Mouse (Mus musculus) cerebellum, adult 9-11 months (tissue): ENCODE data around the gene Cdkn1a.
"Not testable (repeated sequence)": the region's sequence is repeated elsewhere in the genome, so short reads cannot be mapped to it uniquely, and the experiment has no call there.

ENCODE experiments used
- DNase-seq: peaks from one replicate; pipeline ENCODE4 v3.0.0; 2022

The Cdkn1a gene

DNA sequence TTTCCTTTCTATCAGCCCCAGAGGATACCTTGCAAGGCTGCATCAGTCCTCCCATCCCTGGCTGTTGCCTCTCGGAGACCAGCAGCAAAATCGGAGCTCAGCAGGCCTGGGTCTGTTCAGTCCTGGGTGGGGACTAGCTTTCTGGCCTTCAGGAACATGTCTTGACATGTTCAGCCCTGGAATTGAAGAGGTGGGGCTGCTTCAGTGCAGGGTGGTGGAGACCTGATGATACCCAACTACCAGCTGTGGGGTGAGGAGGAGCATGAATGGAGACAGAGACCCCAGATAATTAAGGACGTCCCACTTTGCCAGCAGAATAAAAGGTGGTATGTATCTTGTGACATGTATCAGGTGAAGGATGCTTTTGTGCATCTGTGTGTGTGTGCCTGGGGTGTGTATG is at the start of gene Cdkn1a:
Gene Cdkn1a (plus strand): TSS at position 201 of the 400 bp plus-strand sequence.
- DNase-seq, result no peak

DNA sequence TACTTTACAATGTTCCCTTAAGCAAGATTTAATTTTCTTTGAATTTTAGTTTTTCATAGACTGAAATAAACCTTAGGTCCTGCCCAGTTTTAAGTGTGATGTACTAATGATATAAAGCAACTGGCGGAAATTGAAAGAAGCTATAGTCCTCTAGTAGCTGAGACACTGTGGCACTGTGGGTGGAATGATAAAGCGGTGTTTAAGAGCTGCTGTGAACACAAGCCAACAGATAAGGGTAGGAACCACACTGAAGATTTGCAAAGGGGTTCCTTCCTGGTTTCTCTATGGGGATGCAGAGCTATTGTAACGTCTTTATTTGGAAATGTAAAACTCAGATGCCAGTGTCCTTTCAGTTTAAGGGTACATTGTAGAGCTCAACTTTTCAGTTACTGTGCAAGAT is 49.1 kb upstream of the Cdkn1a start:
- DNase-seq, result not testable (repeated sequence)

DNA sequence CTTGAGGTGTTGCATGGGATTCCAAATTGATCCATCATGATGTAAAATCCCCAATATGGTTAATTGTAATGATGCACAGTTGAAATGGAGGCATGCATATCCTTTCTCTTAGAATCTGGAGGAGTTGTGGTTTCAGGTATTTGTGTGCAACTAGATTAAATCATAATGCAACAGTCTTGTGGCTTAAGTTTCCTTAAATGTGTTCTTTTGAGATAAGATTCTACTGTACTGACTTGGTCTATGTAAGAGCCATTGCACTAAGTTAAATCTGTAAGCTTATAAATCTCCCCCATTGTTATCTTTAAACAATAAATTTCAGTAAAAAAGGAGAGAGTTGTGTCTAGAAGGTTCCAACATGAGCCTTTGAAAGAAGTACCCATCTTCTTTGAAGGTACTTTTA is 48.2 kb upstream of the Cdkn1a start:
- no peak for DNase-seq

DNA sequence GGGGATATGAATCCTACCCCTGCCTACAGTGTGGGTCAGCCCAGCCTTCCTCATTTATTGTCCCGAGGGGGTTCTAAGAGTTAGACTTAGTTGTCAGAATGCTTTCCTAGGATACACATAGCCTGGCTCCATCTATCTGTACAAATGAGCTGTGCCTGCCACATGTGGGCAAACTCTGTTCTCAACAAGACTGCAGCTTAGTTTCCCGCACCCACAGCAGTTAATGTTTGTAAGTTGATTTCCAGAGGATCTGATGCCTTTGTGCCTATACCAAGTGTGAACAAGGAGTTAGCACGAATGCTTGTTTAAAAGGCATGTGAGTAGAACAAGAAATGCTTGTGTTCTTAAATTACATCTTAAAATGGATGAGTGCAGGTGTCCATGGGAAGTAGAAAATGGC is 47.2 kb upstream of the Cdkn1a start:
- DNase-seq, result no peak

DNA sequence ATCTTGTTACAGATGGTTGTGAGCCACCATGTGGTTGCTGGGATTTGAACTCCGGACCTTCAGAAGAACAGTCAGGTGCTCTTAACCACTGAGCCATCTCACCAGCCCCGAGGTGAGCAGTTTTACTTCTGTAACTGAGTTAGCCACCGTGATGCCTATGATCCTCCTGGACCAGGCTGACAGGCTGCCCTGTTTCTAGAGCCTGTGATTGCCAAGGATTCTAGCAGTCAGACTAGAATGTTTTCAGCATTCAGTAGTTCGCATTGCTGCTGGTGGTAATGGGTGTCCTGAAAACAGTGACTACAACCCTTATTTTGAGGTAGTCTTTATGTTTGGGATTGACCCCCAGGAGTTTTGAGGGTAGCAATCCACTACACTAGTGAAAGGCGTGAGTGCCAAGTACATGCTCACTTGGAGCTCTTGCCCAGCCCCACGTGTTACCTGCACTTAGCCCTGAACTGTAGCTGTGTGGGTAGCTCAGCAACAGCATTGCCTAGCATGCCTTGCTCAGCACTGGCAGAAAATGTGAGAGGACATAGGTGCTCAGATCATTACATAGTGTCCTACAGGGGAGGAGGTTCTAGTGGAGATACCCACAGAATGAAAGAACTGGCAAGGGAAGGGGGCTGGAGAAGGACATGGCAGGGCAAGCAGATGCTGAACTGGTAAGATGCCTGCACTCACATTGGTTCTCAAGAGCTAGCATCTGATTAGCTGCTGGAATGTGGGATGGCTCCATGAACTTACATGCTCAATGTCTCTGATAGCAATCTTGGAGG is 46.4 kb upstream of the Cdkn1a start:
- DNase-seq, result no peak

DNA sequence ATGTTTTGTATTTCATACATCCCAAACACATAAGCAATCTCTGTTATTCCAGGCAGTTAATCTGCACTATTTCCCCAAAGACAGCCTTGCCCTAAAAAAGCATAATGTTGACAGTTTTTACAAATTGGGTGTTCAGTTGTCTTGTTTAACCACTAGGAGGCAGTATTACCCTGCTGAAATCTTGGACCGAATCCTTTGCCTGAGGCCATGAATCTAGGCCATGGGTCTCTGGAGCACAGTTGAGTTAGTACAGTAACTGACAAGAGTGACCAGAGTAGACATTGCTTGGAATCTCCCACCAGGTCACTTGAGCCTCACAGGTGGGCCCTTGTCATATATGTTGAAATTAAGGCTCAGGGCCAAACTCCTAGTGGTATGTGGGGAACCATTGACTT is 45.9 kb upstream of the Cdkn1a start:
- DNase-seq, result no peak

DNA sequence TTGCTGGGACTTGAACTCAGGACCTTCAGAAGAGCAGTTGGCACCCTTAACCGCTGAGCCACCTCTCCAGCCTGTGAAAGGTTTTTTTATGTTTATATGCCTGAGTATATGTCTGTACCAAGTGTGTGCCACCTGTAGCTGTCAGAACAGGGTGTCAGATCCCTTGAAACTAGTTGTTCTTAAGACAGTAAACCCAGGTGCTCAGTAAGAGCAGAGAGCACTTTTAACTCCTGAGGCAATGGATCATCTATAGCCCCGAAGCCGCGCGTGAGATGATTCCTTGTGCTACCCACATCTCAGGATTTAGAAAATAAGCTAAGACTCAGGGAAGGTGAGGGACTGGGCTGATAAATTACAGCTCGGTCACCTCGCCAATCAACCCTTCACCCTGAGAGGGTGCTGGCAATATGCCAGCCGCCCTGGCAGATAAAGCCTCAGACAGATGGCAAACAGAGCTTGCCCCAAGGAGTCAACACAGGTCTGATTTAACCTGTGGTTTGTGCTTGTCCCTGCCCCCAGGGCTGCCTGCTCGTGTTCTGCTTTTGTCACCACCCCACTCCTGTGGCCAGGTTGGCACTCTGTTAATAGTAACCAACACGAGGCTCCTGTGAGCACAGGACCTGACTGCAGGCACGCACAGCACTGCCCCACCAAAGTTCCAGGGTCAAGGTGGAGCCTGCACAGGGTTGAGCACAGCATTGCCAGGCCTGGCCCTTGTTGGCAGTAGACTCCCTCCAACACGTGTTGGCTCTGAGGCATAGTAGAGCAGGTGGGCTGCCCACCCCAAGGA is 44.8 kb upstream of the Cdkn1a start:
- peak; percentile 88 for DNase-seq

DNA sequence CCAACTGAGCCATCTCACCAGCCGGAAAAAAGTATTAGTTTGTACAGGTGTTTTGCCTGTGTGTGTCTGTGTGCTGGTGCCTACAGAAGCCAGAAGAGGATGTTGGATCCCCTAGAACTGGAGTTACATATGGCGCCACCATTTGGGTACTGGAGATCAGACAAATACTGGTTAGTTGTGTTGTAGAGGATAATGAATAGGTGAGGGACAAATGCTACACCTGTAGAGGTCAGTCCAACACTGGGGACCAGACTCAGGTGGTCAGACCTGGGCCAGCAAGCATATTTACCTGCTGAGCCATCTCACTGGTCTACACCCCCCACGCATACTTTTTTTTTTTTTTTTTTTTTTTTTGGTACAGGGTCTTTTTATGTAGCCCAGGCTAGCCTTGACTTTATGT is 43.9 kb upstream of the Cdkn1a start:
- DNase-seq, result no peak

DNA sequence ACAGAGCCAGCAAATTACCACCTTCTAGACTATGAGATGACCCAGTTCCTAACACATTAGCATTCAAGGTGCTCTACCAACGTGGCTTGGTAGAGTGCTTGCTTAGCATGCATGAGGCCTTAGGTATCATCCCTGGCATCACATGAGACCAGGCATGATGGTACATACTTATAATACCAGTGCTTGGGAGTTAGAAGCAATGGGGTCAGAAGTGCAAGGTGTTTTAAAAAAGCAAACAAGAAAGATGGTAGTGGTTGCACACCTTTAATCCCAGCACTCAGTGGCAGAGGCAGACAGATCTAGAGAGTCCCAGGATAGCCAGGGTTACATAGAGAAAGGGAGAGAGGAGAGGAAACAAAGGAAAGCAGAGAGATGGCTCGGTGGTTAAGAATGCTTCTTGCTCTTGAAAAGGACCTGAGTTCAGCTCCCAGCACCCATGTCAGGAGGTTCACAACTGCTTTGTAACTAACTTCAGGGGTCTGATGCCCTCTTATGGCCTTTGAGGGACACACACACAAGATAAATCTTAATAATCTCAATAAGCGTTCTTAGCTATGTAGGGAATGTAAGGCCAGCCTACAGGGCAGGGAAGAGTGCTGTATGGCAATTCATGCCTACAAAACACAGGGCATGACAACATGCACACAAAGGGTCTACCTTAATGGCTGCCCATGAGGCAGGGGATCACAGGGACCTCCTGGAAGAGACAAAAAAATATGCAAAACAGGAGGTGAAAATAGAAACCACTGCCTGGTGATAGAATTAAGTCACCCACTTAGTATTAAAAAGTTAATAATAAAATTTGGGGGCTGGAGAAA is 42.9 kb upstream of the Cdkn1a start:
- DNase-seq, result no peak

DNA sequence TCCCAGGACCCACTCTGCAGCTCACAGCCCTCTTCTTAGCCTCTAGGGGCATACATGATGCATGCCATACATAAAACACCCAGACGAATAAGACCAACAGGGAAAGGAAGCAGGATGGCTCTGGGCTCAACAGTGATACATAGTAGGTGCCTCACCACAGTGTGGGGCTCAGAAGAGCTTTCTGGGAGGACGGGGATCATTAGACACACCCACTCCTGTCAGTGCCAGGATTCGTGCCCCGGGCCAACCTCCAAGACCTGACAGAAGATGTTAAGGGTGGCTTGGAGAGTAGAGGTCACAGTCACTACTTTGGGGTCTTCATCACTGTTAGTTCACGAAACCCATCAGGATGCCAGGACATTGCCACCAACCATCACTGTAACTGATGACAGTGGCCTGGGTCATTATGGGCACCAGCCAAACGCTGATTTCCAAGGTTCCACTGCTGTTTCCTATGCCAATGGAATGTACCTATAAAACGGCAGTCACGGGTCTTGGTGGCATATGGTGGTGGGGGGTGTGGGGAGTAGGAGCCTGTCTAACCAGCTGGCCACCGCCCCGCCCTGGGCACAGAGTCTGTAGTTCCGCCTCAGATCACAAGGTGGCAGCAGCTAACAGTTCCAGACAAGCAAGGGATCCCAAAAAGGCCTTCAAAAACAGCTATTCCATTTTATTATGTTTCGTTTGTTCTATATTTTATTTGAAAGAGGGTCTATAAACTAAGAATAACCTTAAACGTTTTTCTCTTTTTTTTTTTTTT is 41.8 kb upstream of the Cdkn1a start:
- peak; percentile 90 for DNase-seq

DNA sequence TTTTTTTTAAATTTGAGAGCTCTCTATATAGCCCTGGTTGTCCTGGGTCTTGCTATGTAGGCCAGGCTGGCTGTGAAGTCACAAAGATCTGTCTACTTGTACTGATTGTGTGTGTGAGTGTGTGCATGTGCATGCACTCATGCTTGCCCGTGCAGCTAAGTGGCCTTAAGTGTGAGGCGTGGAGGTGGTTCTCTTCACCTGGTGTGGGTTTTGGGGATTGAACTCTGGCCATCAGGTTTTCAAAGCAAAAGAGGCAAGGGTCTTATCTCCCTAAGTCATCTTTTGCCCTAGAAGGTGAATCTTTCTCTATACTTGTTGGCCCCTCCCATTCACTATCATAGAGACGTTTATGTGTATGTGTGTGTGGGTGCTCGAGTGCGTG is 41.3 kb upstream of the Cdkn1a start:
- no peak for DNase-seq

DNA sequence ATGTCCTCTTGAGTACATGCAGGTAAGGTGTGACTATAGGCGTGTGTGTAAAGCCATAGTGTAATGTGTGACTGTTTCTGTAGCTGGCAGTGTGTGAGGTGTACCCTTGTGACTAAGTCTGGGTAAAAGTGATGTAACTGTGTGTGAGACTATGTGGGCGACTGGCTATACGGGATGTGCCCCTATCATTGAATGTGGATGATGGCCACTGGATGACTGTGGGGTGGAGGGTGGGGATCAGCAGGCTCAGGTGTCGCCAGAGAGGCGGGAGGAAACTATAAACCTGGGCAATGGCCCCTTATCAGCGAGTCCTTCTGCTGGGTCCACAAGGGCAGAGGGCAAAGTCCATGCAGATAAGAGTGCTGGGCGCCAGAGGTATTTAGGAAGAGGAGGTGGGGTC is 40.9 kb upstream of the Cdkn1a start:
- no peak for DNase-seq

DNA sequence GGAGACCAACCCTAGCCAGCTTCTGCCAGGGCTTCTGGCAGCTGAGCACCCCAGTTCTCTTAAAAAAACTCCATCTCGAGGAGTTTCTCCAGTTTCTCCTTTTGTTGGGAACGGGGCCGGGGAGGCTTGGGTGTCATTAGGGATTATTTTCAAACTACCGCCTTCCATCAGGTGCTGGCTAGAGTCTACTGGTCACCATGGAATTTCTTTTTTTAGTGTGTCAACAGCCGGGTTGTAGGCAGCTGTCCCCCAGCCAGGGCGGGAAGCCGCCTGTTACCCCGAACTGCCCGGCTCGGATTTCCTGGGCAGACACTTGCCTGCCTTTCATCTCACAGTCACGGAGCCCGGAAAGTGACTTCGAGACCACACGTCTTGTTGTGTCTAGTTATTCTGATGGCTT is 40.0 kb upstream of the Cdkn1a start:
- DNase-seq, result no peak

DNA sequence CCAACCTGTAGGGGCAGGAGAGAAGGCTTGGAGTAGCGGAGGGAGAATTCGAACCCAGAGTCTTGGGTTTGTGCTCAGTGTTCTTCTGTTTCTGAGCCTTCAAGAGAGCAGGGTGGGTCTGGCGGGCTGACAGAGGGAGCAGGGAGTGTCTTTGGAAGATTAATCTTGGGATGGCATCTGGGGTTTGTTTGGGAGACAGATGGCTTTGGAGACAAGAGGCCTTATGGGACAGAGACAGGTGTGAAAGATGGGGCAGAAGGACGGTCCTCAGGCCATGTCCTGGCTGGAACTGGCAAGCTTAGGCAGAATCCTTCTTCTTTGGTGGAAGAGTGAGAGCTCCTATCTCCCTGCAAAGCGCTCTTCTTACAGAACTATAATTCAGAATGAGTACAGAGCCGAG is 37.7 kb upstream of the Cdkn1a start:
- DNase-seq, result peak; percentile 53

DNA sequence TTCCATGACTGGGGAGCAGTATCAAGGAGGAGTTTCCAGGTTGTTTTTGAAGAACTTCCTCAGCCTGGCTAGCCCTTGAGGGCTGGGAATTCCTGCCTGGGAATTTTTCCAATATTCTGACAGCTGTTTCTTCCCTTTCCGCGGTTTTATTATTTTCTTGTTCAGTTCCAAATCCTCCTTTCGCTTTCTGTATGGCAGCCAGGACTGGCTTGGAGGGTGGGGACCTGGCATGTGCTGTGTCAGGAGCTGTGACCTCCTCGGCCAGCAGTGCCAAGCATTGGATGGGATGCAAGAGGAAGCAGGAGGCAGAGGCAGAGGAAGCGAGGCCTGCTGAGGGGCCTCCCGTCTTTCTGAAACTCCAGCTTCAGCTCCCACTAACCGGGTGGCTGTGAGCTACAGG is 36.9 kb upstream of the Cdkn1a start:
- DNase-seq, result no peak

DNA sequence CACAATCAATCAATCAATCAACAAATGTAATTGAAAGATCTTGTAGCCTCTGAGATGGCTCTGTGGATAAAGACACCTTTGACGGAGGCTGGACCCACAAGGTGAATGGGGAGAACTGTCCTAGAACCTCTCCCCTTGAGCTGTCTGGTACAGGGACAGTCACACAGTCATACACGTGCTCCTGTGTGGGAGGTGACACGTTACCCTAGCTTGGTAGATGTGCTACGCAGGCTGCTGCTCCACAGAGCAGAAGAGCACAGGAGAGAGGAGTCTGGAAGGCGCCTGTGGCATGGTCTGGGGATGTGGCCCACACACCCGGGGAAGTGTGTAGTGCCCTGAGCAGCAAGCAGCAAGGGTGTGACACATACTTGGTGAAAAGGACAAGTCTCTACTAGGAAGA is 36.3 kb upstream of the Cdkn1a start:
- DNase-seq, result no peak

DNA sequence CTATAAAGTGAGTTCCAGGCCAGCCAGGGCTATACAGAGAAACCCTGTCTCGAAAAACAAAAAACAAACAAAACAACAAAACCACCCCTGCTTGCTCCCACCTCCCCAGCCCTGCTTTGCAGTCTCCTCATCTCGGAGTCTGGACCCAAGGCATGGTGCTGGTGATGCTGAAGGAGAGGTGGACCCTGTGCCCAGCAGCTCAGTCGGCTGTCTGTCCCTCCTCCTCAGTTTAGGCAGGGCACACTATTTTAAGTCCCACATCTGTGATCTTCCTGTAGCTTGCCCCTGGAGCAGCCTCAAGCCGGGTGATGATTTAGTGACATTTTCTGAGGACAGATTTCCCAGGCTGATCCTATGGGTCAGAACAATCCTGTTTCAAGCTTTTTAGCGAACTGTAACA is 35.2 kb upstream of the Cdkn1a start:
- no peak for DNase-seq

DNA sequence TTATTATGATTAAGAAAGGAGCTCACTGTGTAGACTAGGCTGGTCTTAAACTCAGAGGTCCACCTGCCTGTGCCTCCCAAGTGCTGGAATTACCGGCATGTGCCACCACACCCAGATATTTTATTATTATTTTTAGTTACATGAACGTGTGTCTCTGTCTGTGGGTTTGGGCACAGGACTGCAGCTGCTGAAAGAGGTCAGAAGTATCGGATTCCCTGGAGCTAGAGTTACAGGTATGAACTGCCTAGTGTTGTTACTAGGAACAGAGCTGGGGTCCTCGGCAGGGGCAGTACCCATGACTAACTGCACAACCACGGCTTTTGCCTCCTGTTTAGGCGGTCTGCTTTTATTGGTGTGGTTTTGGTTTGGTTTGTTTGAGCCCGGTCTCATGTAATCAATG is 34.6 kb upstream of the Cdkn1a start:
- no peak for DNase-seq

DNA sequence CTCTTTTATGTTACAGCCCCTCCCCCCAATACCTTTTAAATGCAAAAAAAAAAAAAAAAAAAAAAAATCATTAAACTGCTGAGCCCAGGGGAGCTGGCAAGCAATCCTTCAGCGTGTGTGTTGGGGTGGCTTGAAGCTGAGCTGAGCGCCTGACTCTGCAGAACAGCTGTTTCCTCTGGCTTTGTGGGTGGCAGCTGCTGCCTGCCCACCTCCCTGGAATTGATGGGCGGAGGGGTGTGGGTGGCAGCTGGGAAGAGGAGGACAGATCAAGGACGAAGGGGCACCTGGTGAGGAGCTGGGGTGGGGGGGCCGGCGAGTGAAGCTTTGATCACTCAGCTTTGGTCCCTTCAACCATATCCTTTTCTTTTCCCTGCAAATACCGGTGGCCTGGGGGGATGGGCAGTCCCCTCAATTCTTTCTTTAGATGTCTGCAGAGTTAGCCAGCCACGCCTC is 34.1 kb upstream of the Cdkn1a start:
- DNase-seq, result no peak

DNA sequence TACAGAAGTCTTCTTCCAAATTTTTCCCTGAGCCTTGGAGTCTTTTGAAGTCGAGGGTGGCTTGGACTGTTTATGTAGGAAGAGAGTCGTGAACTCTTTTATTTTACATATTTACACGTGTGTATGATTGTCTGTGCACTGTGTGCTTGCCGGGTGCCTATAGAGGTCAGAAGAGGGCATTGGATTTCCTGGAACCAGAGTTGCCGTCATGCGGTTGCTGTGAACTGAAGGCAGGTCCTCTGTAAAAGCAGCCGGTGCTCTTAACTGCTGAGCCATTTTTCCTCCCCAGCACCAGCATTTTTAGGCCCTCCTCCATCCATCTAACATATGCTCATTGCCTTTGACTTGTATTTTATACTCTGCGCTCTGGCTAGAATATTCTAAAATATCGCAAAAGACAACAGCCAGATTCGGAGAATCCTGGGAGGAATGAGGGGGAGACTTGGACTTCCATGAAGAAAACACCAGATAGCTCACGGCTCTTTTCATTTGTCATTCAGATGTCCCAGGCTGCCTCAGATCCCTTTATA is 33.4 kb upstream of the Cdkn1a start:
- no peak for DNase-seq

DNA sequence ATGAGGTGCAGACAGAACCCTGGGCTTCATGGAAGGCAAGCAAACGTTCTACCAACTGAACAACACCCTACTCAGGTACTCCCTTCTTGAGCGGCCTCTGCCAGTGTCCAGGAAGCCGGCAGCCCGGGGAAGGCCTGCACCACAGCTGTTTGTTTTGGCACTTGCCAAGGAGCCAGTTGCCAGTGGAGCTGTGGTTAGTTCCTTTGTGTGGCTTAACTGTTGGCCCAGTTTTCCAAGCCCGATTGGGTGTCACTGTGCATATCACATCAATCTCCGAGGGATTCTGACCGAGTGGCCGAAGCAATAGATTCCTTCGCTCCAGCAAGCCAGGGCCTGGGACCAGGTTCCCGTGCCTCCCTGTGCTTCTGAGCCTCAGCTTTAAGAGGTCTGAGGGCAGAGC is 32.8 kb upstream of the Cdkn1a start:
- no peak for DNase-seq

DNA sequence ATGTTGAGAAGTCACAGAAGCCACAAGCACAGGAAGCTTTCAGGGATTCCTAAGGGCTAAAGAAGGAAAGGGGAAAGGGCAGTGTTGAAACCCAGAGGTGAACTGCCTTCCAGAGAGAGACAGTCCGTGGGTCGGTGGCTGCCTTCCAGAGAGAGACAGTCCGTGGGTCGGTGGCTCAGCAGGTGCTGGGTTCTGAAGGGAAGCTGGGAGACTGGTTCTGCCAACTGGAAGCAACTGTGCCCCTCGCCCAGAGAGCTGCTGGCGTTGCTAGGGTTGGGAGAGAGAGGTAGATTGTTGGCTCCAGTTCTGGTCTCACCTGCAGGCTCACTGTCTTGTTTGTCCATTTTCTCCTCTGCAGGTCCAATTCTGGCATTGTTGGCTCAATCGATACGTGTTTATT is 32.3 kb upstream of the Cdkn1a start:
- no peak for DNase-seq

DNA sequence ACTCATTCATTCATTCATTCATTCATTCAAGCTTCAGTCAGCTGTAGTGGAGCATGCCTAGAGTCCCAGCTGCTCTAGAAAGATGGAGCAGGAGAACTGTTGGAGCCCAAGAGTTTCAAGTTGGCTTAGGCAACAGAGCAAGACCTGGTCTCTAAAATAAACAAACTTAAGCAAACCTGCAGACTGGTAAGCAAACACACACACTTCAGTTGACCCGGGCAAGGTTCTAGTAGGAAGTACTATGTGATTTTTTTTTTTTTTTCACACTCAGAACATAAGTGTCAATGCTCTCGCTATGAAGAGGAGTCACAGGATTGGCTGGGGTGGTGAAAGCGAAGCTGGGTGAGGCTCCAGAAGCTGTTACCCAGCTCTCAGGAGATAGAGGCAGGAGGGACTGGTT is 31.2 kb upstream of the Cdkn1a start:
- DNase-seq, result no peak
